Mouse (Mus musculus): Measurements from ENCODE around the gene Gm13694. TPM values are rescaled to one million over a fixed set of nuclear protein-coding genes. Genes with fewer than 3 reads are reported as not detected.
A peak's percentile ranks its signal among the peaks of the same experiment; 100 is the strongest.
"Not testable (repeated sequence)": the region's sequence is repeated elsewhere in the genome, so short reads cannot be mapped to it uniquely, and the experiment has no call there.

The Gm13694 gene
- polyA plus RNA-seq (2015; fragmentation: Nextera tagmentation; extraction: Ambion mirVana): not detected in 2 replicates

DNA sequence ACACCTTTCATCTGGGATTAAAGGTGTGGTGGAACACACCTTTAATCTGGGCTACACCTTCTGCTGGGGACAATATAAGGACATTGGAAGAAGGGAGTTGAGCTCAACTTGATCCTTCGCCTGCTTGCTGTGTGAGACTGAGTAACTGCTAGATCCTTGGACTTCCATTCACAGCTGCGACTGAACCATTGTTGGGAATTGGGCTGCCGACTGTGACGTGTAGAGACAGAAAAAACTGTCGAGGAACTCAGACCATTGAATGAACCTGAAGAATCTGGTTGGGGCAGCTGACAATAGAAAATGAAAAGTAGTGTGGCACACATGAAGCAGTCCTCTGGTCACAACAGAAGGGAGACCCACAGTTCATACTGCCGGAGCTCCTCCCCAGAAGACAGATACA, at the start of gene Gm13694:
TSS of gene Gm13694 (plus strand) at position 301 of the 400 bp plus-strand sequence.
- not testable (repeated sequence) for H3K27me3 ChIP-seq; H3K4me1 ChIP-seq (replicated peaks); H3K36me3 ChIP-seq (replicated peaks); H3K4me3 ChIP-seq (replicated peaks); ATAC-seq (ENCODE audit: insufficient read depth); H3K27ac ChIP-seq (replicated peaks); H3K9me3 ChIP-seq (replicated peaks); H3K9ac ChIP-seq; H3K4me2 ChIP-seq
- WGBS (ENCODE audit: insufficient replicate concordance): no CpG with 5 or more reads among the region's 6 CpGs

DNA sequence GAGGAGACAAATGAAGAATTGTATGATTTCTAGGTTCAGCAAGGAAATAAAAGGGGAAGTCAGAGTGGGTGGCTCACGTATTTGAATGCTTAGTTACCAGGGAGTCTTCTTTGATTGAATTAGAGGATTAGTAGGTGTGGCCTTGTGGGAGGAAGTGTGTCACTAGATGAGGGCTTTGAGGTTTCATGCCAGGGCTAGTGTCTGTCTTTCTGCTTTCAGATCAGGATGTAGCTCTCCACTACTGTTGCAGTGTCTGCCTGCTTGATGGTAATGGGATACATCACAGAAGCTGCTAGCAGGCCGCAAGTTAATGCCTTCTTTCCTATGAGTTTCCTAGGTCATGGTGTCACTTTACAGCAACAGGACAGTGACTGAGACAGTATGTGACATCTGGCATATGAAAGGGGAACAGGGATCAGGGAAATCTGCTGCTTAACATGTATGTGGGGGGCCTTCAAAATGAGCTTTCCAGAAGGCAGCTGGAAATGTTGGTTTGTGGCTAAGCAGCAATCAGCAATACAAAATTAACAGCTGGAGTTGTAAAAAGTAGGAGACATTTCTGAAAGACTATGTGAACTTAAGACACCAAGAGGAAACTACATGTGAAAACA, 49.1 kb upstream of the Gm13694 start:
- no peak overlapping the region for H3K4me3 ChIP-seq (replicated peaks)
- no peak overlapping the region for H3K4me2 ChIP-seq
- H3K9ac ChIP-seq: no peak overlapping the region
- H3K9me3 ChIP-seq (replicated peaks): no peaks in the 10 kb centered on the region
- no peaks in the 10 kb centered on the region for H3K27me3 ChIP-seq
- ATAC-seq (ENCODE audit: insufficient read depth): no peak
- no peaks in the 10 kb centered on the region for H3K36me3 ChIP-seq (replicated peaks)
- H3K27ac ChIP-seq (replicated peaks): no peak overlapping the region
- 18% methylated on average over 2 of the region's 2 CpGs for WGBS (ENCODE audit: insufficient replicate concordance)
- H3K4me1 ChIP-seq (replicated peaks): no peaks in the 10 kb centered on the region

DNA sequence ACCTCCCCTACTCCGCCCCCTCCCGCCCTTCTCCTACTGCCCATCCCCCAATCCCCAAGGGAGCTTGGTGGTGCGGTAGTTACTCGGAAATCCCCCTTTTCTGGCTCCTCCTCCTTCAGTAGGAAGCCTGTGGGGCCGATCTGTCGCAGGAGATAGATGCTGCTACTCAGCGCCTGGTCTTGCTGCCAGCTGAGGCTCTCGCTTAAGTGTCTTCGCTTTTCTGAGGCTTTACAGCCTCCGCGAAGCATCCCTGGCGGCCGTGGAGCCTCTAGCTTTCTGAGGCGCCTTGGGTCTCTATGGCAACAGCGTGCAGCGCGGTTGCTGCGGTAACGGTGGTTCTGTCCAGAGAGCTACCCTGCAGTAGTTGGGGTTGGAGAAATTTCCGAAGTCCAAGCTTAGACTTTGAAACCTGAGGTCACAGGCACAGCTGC, 37.8 kb upstream of the Gm13694 start, which contains the start of gene Zswim2:
TSS of gene Zswim2 (minus strand) at position 298 of the 431 bp plus-strand sequence.
- WGBS (ENCODE audit: insufficient replicate concordance): 2% methylated on average over 20 of the region's 20 CpGs
- Histone ChIP-seq H3K9me3 (replicated peaks) (no peaks in the 10 kb centered on the region), H3K4me2 (peak within 1 kb of the TSS; percentile 29), H3K4me1 (replicated peaks) (no peaks in the 10 kb centered on the region), H3K27ac (replicated peaks) (no peak within 1 kb of the TSS), H3K36me3 (replicated peaks) (no peaks in the 10 kb centered on the region), H3K9ac (no peak within 1 kb of the TSS), H3K27me3 (no peaks in the 10 kb centered on the region), H3K4me3 (replicated peaks) (no peak within 1 kb of the TSS)
- ATAC-seq (ENCODE audit: insufficient read depth): no peak

DNA sequence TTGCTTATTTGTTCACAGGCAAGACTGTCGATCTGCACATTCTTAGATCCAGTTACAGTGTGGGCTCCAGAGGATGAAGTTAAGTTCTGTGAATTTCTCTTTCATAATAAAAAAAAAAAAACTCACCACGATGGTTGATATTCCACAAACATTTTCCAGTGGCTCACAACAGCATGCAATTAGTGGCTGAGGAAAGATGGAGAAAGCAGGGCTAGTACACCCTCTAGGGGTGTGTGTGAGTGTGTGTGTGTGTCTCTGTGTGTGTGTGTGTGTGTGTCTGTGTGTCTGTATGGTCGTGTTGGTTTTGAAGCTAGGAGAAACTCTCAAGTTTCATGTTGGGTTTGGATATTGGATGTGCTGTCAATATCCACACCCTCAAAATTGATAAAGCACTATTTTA, 37.4 kb upstream of the Gm13694 start:
- no peaks in the 10 kb centered on the region for H3K9me3 ChIP-seq (replicated peaks)
- H3K9ac ChIP-seq: no peak overlapping the region
- H3K27ac ChIP-seq (replicated peaks): no peak overlapping the region
- no peaks in the 10 kb centered on the region for H3K36me3 ChIP-seq (replicated peaks)
- no peak overlapping the region; the same call in 1 of the 2 replicates for H3K4me2 ChIP-seq
- 20% methylated on average over 3 of the region's 3 CpGs for WGBS (ENCODE audit: insufficient replicate concordance)
- H3K4me1 ChIP-seq (replicated peaks): no peaks in the 10 kb centered on the region
- H3K4me3 ChIP-seq (replicated peaks): no peak overlapping the region
- H3K27me3 ChIP-seq: no peaks in the 10 kb centered on the region
- ATAC-seq (ENCODE audit: insufficient read depth): no peak

DNA sequence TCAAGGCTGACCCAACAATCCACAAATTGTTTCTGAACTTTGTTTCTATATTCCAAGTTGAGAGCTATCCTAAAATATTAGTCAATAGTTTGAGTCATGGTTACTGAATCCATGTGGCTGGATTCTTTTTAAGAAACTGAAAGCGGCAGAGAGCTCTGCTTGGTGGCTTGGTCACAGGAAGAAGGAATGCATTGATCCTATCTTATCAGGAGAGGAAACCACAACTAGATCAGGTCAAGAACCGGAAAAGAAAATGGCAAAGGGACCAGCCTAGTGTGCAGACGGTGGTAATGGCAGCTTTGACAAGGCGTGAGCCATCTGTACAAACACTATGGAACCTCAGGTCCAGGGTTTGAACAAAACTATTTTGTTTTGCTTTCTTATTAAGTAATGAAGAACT, 36.9 kb upstream of the Gm13694 start:
- H3K4me3 ChIP-seq (replicated peaks): no peak overlapping the region
- H3K4me1 ChIP-seq (replicated peaks): no peaks in the 10 kb centered on the region
- 13% methylated on average over 4 of the region's 4 CpGs for WGBS (ENCODE audit: insufficient replicate concordance)
- H3K36me3 ChIP-seq (replicated peaks): no peaks in the 10 kb centered on the region
- no peak overlapping the region for H3K4me2 ChIP-seq
- H3K27ac ChIP-seq (replicated peaks): no peak overlapping the region
- H3K9ac ChIP-seq: no peak overlapping the region
- no peaks in the 10 kb centered on the region for H3K27me3 ChIP-seq
- H3K9me3 ChIP-seq (replicated peaks): no peaks in the 10 kb centered on the region
- no peak for ATAC-seq (ENCODE audit: insufficient read depth)

DNA sequence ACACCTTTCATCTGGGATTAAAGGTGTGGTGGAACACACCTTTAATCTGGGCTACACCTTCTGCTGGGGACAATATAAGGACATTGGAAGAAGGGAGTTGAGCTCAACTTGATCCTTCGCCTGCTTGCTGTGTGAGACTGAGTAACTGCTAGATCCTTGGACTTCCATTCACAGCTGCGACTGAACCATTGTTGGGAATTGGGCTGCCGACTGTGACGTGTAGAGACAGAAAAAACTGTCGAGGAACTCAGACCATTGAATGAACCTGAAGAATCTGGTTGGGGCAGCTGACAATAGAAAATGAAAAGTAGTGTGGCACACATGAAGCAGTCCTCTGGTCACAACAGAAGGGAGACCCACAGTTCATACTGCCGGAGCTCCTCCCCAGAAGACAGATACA, 23.3 kb upstream of the Gm13694 start, which contains the start of gene Gm13698:
TSS of gene Gm13698 (plus strand) at position 301 of the 400 bp plus-strand sequence.
- H3K4me1 ChIP-seq (replicated peaks); H3K9ac ChIP-seq; H3K27me3 ChIP-seq; ATAC-seq (ENCODE audit: insufficient read depth); H3K27ac ChIP-seq (replicated peaks); H3K4me2 ChIP-seq; H3K36me3 ChIP-seq (replicated peaks); H3K9me3 ChIP-seq (replicated peaks); H3K4me3 ChIP-seq (replicated peaks): not testable (repeated sequence)
- no CpG with 5 or more reads among the region's 6 CpGs for WGBS (ENCODE audit: insufficient replicate concordance)

DNA sequence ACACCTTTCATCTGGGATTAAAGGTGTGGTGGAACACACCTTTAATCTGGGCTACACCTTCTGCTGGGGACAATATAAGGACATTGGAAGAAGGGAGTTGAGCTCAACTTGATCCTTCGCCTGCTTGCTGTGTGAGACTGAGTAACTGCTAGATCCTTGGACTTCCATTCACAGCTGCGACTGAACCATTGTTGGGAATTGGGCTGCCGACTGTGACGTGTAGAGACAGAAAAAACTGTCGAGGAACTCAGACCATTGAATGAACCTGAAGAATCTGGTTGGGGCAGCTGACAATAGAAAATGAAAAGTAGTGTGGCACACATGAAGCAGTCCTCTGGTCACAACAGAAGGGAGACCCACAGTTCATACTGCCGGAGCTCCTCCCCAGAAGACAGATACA, 17.5 kb upstream of the Gm13694 start, which contains the start of gene Gm13693:
TSS of gene Gm13693 (plus strand) at position 301 of the 400 bp plus-strand sequence.
- H3K4me1 ChIP-seq (replicated peaks): not testable (repeated sequence)
- WGBS (ENCODE audit: insufficient replicate concordance): no CpG with 5 or more reads among the region's 6 CpGs

DNA sequence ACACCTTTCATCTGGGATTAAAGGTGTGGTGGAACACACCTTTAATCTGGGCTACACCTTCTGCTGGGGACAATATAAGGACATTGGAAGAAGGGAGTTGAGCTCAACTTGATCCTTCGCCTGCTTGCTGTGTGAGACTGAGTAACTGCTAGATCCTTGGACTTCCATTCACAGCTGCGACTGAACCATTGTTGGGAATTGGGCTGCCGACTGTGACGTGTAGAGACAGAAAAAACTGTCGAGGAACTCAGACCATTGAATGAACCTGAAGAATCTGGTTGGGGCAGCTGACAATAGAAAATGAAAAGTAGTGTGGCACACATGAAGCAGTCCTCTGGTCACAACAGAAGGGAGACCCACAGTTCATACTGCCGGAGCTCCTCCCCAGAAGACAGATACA, 11.7 kb upstream of the Gm13694 start, which contains the start of gene Gm13695:
TSS of gene Gm13695 (plus strand) at position 301 of the 400 bp plus-strand sequence.
- H3K27me3 ChIP-seq; H3K4me3 ChIP-seq (replicated peaks); H3K9me3 ChIP-seq (replicated peaks); H3K4me1 ChIP-seq (replicated peaks); ATAC-seq (ENCODE audit: insufficient read depth); H3K4me2 ChIP-seq; H3K9ac ChIP-seq; H3K36me3 ChIP-seq (replicated peaks); H3K27ac ChIP-seq (replicated peaks): not testable (repeated sequence)
- WGBS (ENCODE audit: insufficient replicate concordance): no CpG with 5 or more reads among the region's 6 CpGs

More for the DNA sequence above, 17.5 kb upstream of the Gm13694 start, which contains the start of gene Gm13693:
- not testable (repeated sequence) for H3K4me2 ChIP-seq; H3K36me3 ChIP-seq (replicated peaks); H3K27ac ChIP-seq (replicated peaks); ATAC-seq (ENCODE audit: insufficient read depth); H3K9me3 ChIP-seq (replicated peaks); H3K27me3 ChIP-seq; H3K4me3 ChIP-seq (replicated peaks); H3K9ac ChIP-seq

DNA sequence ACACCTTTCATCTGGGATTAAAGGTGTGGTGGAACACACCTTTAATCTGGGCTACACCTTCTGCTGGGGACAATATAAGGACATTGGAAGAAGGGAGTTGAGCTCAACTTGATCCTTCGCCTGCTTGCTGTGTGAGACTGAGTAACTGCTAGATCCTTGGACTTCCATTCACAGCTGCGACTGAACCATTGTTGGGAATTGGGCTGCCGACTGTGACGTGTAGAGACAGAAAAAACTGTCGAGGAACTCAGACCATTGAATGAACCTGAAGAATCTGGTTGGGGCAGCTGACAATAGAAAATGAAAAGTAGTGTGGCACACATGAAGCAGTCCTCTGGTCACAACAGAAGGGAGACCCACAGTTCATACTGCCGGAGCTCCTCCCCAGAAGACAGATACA, 5.9 kb upstream of the Gm13694 start, which contains the start of gene Gm13696:
TSS of gene Gm13696 (plus strand) at position 301 of the 400 bp plus-strand sequence.
- not testable (repeated sequence) for H3K4me3 ChIP-seq (replicated peaks); H3K27ac ChIP-seq (replicated peaks); H3K27me3 ChIP-seq; H3K4me1 ChIP-seq (replicated peaks); ATAC-seq (ENCODE audit: insufficient read depth); H3K4me2 ChIP-seq; H3K9me3 ChIP-seq (replicated peaks); H3K36me3 ChIP-seq (replicated peaks); H3K9ac ChIP-seq
- no CpG with 5 or more reads among the region's 6 CpGs for WGBS (ENCODE audit: insufficient replicate concordance)

DNA sequence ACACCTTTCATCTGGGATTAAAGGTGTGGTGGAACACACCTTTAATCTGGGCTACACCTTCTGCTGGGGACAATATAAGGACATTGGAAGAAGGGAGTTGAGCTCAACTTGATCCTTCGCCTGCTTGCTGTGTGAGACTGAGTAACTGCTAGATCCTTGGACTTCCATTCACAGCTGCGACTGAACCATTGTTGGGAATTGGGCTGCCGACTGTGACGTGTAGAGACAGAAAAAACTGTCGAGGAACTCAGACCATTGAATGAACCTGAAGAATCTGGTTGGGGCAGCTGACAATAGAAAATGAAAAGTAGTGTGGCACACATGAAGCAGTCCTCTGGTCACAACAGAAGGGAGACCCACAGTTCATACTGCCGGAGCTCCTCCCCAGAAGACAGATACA, 5.7 kb downstream of the Gm13694 start, which contains the start of gene Gm13697:
TSS of gene Gm13697 (plus strand) at position 301 of the 400 bp plus-strand sequence.
- no CpG with 5 or more reads among the region's 6 CpGs for WGBS (ENCODE audit: insufficient replicate concordance)
- H3K36me3 ChIP-seq (replicated peaks); H3K9ac ChIP-seq; ATAC-seq (ENCODE audit: insufficient read depth); H3K4me2 ChIP-seq; H3K4me3 ChIP-seq (replicated peaks); H3K4me1 ChIP-seq (replicated peaks); H3K27me3 ChIP-seq; H3K27ac ChIP-seq (replicated peaks); H3K9me3 ChIP-seq (replicated peaks): not testable (repeated sequence)

DNA sequence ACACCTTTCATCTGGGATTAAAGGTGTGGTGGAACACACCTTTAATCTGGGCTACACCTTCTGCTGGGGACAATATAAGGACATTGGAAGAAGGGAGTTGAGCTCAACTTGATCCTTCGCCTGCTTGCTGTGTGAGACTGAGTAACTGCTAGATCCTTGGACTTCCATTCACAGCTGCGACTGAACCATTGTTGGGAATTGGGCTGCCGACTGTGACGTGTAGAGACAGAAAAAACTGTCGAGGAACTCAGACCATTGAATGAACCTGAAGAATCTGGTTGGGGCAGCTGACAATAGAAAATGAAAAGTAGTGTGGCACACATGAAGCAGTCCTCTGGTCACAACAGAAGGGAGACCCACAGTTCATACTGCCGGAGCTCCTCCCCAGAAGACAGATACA, 11.5 kb downstream of the Gm13694 start, which contains the start of gene Gm13691:
TSS of gene Gm13691 (plus strand) at position 301 of the 400 bp plus-strand sequence.
- not testable (repeated sequence) for ATAC-seq (ENCODE audit: insufficient read depth); H3K36me3 ChIP-seq (replicated peaks); H3K4me1 ChIP-seq (replicated peaks); H3K4me2 ChIP-seq; H3K9ac ChIP-seq; H3K4me3 ChIP-seq (replicated peaks); H3K9me3 ChIP-seq (replicated peaks); H3K27ac ChIP-seq (replicated peaks); H3K27me3 ChIP-seq
- no CpG with 5 or more reads among the region's 6 CpGs for WGBS (ENCODE audit: insufficient replicate concordance)
